Mouse (Mus musculus) naive thymus-derived CD4-positive, alpha-beta T cell, adult 2 months (primary cell): ENCODE data around the gene Papolg.
"Not testable (repeated sequence)": the region's sequence is repeated elsewhere in the genome, so short reads cannot be mapped to it uniquely, and the experiment has no call there.

Source experiments
- DNase-seq: peaks from one replicate; pipeline ENCODE4 v3.0.0-alpha.2; 2011; ENCODE audit warnings: low read depth

Papolg gene

DNA sequence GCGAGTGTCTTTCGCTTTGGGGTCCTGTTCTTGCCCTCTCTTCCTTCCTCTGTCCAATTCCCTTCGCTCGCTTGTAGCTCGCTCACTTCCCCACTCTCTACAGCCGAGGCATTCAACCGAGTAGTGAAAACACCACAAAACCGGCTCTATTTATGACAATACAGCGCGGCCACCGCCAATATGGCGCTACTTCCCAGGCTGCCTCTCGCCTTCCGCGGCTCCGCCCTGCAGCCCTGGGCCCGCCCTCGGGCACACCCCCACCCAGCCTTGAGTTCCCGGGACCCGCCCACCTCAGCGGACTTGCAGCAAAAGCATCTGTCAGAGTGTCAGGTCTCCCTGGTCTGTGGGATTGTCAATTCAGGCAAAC, at the start of gene Papolg:
Gene Papolg, minus strand, starts transcription at position 194 of the 367 bp plus-strand sequence.
- DNase-seq, result peak; percentile 91

DNA sequence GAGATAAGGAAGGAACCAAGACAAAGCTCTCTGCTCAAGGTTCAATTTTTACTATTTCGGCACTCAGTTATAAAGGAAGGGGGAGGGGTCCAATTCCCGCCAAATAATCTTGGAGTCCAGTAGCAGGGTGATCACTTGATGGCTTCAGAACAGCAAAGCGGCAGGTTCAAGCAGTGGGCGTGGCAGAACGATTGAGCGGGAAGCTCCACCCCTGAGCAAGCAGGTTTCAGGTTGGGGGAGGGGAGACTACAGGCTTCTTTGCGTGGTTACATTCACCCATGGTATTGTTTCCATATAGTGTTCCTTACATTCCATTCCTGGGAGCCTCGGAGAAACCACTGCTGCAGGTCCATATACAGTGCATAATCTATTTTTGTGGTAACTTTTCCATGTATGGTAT, 33.1 kb upstream of the Papolg start:
- peak; percentile 1 for DNase-seq

- DNase-seq, result no peak
These were observed 32.6 kb upstream of the Papolg start for GRCm38 (mm10) chr11:23927643-23928042.

- not testable (repeated sequence) for DNase-seq
These were observed 18.8 kb upstream of the Papolg start for GRCm38 (mm10) chr11:23913824-23914223.

GRCm38 (mm10) chr11:23903909-23904308, 8.9 kb upstream of the Papolg start:
- DNase-seq, result no peak

DNA sequence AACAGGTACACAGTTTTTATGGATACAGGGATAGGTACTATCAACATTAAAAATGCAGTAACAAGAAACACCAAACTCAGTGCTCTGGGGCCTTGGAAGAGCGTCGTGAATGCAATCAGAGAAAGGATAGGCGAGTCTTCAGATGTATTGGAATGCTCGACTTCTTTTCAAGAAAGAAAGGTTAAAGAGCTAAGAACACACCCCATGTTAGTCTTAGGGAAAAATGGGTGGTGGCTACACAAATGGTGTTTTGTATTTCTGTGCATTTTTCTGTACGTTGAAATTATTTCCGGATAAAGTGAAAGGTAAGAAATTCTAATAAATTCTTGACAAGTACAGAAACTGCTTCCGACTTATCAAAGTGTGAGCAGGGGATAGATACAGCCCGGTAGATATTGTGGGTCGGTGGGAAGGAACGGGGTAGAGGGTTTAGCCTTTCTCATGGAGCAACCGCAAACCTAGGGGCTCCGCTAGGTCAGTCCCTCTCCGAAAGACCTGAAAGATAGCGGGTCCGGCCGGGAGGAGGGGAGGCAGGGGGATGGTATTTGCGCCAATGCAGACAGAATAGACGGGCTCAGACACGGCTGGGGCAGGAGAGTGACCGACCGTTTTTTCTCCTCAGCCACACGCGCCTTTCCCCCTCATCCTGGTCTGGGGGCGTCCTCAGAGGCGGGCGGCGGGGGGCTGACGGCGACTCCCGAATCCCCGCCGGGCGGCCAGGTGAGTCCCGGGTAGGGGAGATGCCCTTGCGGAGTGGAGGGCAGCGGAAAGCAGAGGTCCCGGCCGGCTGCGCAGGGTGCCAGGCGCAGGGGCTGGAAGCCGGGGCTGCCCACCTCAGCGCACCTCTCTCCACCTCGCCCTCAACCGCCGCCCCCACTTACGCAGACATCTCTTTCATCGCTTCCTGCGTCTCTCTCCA, 653 bp downstream of the Papolg start:
- peak; percentile 26 for DNase-seq

DNA sequence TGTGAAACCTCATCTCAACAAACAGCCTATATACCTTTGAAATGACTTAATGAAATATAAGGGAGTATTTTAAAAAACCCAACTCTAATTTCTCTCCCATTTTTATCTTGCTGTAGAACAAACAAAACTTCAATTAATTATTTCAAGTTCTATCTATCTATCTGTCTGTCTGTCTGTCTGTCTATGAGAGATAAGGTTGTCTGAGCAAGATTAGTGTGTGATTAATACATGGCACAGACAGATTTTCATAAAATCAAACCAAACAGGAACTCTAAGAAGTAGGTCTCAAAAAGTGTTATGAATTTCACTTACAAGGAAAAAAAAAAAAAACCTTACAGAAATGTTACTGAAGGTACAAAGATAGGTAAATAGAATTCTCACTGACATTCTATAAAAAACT, 1.5 kb downstream of the Papolg start:
- DNase-seq, result no peak

- no peak for DNase-seq
These were observed 30.7 kb downstream of the Papolg start for GRCm38 (mm10) chr11:23864326-23864725.

GRCm38 (mm10) chr11:23856723-23857112, 38.3 kb downstream of the Papolg start:
- DNase-seq, result no peak

GRCm38 (mm10) chr11:23856054-23856722, 38.9 kb downstream of the Papolg start:
- DNase-seq, result peak; percentile 66

- DNase-seq, result peak; percentile 76
These were observed 39.8 kb downstream of the Papolg start for GRCm38 (mm10) chr11:23855182-23855802.

- DNase-seq, result peak; percentile 54
These were observed 41.7 kb downstream of the Papolg start for GRCm38 (mm10) chr11:23853306-23853705.

DNA sequence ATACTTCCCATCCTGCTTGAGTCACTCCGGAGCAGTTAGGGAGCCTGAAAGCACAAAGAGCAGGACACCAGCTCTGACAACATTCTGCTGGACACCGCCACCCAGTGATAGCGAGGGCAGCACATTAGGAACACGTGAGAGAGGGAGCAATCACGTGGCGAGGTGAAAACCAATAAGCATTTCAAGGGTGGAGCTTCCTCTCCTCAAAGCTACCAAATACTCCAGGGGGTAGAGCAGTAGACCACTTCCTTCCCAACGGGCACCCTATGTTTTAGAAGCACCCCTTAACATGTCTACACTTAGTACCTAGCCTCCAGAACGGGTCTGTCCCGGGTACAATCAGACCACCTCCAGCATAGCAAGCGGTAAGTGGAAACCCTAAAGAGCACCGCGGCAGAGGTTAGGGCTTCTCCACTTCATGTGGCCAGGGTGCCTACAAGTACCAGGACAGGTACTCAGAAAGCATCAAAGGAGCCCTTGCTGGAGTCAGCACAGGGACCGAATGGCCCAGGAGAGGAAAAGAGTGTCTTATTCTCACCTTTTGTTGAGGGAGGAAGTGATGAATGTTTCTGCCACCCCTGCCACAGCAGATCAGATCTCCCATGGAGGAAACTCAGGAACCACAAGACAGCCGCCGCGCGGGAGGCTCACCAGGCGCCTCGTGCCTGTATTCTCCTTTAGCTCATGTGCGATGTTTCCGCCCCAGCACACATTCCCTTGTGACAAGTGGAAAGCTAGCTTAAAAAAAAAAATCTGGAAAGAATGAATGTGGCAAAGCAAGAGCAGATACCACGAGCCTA, 48.8 kb downstream of the Papolg start:
- peak; percentile 86 for DNase-seq

GRCm38 (mm10) chr11:23823244-23823643, 71.8 kb downstream of the Papolg start:
- DNase-seq, result no peak

DNA sequence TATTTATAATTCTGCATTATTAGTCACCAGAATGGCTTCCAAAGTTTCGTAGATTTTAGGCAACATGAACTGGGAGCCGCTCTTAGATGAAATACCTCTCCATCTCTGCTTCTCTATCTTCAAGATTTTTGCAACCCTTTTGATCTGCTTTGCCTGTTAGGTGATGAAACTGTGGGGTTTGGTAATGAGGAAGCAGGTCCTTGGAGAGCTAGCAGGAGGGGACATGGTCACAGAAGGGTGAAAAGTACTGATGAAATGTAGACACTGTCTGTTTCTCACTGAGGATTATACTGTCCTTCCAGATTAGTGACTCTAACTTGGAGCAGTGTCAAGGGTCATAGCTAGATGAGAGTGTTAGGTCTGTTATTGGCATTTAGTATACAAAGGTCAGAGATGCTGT, 73.4 kb downstream of the Papolg start:
- DNase-seq, result no peak

DNA sequence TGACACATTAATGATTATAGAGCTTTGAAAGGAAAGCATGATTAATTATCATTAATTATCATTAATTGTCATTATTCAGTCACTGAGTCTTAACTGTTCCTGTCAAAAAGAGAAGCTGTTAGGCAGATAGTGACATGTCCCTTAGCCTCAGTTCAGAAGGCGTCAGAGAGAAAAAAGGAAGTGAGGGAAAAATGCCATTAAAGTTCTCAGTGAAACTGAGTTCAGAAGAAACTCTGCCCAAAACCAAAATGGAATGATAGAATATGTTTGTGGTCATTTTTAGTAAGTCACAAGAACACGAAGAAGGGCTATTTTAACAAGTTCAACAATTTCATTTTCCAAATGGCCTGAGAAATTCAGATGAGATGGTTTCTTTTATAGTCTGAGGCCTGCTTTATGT, 74.1 kb downstream of the Papolg start:
- no peak for DNase-seq

GRCm38 (mm10) chr11:23818745-23819144, 76.3 kb downstream of the Papolg start:
- DNase-seq, result no peak
